8 mouse cellular contexts compared by ENCODE assay signal in genomic region chr9:56636766-56637402, GRCm38 (mm10).
A peak's percentile ranks its signal among the peaks of the same experiment; 100 is the strongest.
DNase-seq lines count a peak whose midpoint lies in the region; ATAC-seq and TF ChIP-seq lines count a peak whose summit lies in the region.

No protein-coding gene starts in this region.

- H3K9me3 ChIP-seq in hindbrain, embryonic 16.5 days (ENCODE audit: control insufficient read depth, low read length), result no peaks in the 10 kb centered on the region
- no peaks in the 10 kb centered on the region for H3K9me3 ChIP-seq in hindbrain, embryonic 11.5 days (ENCODE audit: control insufficient read depth, low read length)
- no peaks in the 10 kb centered on the region for H3K9me3 ChIP-seq in ES-E14 (ENCODE audit: control insufficient read depth, insufficient read depth, low read depth, low read length)
- H3K9me3 ChIP-seq in embryonic facial prominence, embryonic 10.5 days, result no peaks in the 10 kb centered on the region
- no peaks in the 10 kb centered on the region for H3K9me3 ChIP-seq in limb, embryonic 11.5 days (ENCODE audit: control insufficient read depth, low read length)

- no peak overlapping the region; the same call in 1 of the 2 replicates for H3K4me3 ChIP-seq in hindbrain, embryonic 16.5 days (ENCODE audit: low read length)
- H3K4me3 ChIP-seq in hindbrain, embryonic 11.5 days (ENCODE audit: low read depth, low read length), result no peak overlapping the region
- peak overlapping the region; percentile 52 to 54; a peak in 3 of 4 replicates for H3K4me3 ChIP-seq in ES-E14 (ENCODE audit: insufficient read depth in 1 of 2, low read depth in 1 of 2, low read length in 2 of 2, poor library complexity in 1 of 2, severe bottlenecking in 1 of 2)
- H3K4me3 ChIP-seq in embryonic facial prominence, embryonic 10.5 days, result peak overlapping the region; percentile 40
- no peak overlapping the region for H3K4me3 ChIP-seq in limb, embryonic 11.5 days (ENCODE audit: low read depth, low read length)
- H3K4me3 ChIP-seq in thymus, adult 2 months (ENCODE audit: control insufficient read depth, insufficient read depth, low read length), result no peak overlapping the region

- no peaks in the 10 kb centered on the region for H3K36me3 ChIP-seq in hindbrain, embryonic 16.5 days (ENCODE audit: control insufficient read depth, insufficient read depth, low read length)
- H3K36me3 ChIP-seq in hindbrain, embryonic 11.5 days (ENCODE audit: control insufficient read depth, insufficient read depth, low read length), result no peaks in the 10 kb centered on the region
- H3K36me3 ChIP-seq in ES-E14 (ENCODE audit: control insufficient read depth, insufficient read depth, low read length, poor library complexity, severe bottlenecking), result no peaks in the 10 kb centered on the region
- H3K36me3 ChIP-seq in embryonic facial prominence, embryonic 10.5 days (replicated peaks), result no peaks in the 10 kb centered on the region
- H3K36me3 ChIP-seq in limb, embryonic 11.5 days (ENCODE audit: control insufficient read depth, insufficient read depth, low read length), result no peaks in the 10 kb centered on the region
- H3K36me3 ChIP-seq in thymus, adult 2 months (ENCODE audit: control insufficient read depth, insufficient read depth, low read length), result no peaks in the 10 kb centered on the region

- ATAC-seq in hindbrain, embryonic 16.5 days, result no peak
- ATAC-seq in hindbrain, embryonic 11.5 days (ENCODE audit: low FRiP score), result no peak
- ATAC-seq in limb, embryonic 11.5 days (ENCODE audit: insufficient number of reproducible peaks, low FRiP score, low TSS enrichment, low read depth), result no peak
- no peak for ATAC-seq in frontal cortex, adult (ENCODE audit: low TSS enrichment)

- H3K4me2 ChIP-seq in hindbrain, embryonic 16.5 days (ENCODE audit: low read length), result peak overlapping the region; percentile 48
- no peak overlapping the region for H3K4me2 ChIP-seq in hindbrain, embryonic 11.5 days (replicated peaks; ENCODE audit: low read depth, low read length)
- H3K4me2 ChIP-seq in limb, embryonic 11.5 days (ENCODE audit: low read depth, severe bottlenecking), result 0 out of 2 replicates have a peak overlapping the region, but pooled peaks have one; percentile 31

- no peak overlapping the region; the same call in 1 of the 2 replicates for H3K9ac ChIP-seq in hindbrain, embryonic 16.5 days (ENCODE audit: low read depth, low read length)
- no peak overlapping the region for H3K9ac ChIP-seq in hindbrain, embryonic 11.5 days (ENCODE audit: low read depth, low read length)
- 0 out of 2 replicates have a peak overlapping the region, but pooled peaks have one; percentile 8 for H3K9ac ChIP-seq in ES-E14 (ENCODE audit: insufficient read depth, low read depth, low read length, poor library complexity, severe bottlenecking)
- no peak overlapping the region for H3K9ac ChIP-seq in limb, embryonic 11.5 days (ENCODE audit: low read length)

- 45% methylated on average over 11 of the region's 11 CpGs for WGBS in hindbrain, embryonic 16.5 days
- 49% methylated on average over 11 of the region's 11 CpGs for whole genome bisulfite sequencing in hindbrain, embryonic 11.5 days
- WGBS in embryonic facial prominence, embryonic 10.5 days, result 45% methylated on average over 11 of the region's 11 CpGs
- 42% methylated on average over 11 of the region's 11 CpGs for WGBS in limb, embryonic 11.5 days
- 68% methylated on average over 11 of the region's 11 CpGs for WGBS in thymus, adult 2 months

- peak overlapping the region; percentile 51; the same call in 1 of the 2 replicates for H3K27ac ChIP-seq in hindbrain, embryonic 16.5 days (ENCODE audit: low read depth, low read length)
- H3K27ac ChIP-seq in hindbrain, embryonic 11.5 days (ENCODE audit: low read depth, low read length), result no peak overlapping the region
- no peak overlapping the region for H3K27ac ChIP-seq in ES-E14 (ENCODE audit: insufficient read depth, low read depth, low read length, poor library complexity, severe bottlenecking)
- H3K27ac ChIP-seq in embryonic facial prominence, embryonic 10.5 days (replicated peaks), result no peak overlapping the region
- H3K27ac ChIP-seq in limb, embryonic 11.5 days (replicated peaks; ENCODE audit: low read depth, low read length), result no peak overlapping the region
- H3K27ac ChIP-seq in thymus, adult 2 months (ENCODE audit: control insufficient read depth, insufficient read depth, low read length), result no peak overlapping the region

- TF ChIP-seq CTCF in thymus, adult 2 months (IDR thresholded peaks at IDR 0.05; ENCODE audit: borderline replicate concordance, control insufficient read depth, extremely low read depth, insufficient read depth, low read length, poor library complexity), result no peak

- peaks cover 5% of the 10 kb centered on the region; the same call in 1 of the 2 replicates for H3K27me3 ChIP-seq in hindbrain, embryonic 16.5 days (replicated peaks; ENCODE audit: control insufficient read depth, insufficient read depth, low read length)
- H3K27me3 ChIP-seq in hindbrain, embryonic 11.5 days (ENCODE audit: control insufficient read depth, insufficient read depth, low read length), result peaks cover 27% of the 10 kb centered on the region
- H3K27me3 ChIP-seq in embryonic facial prominence, embryonic 10.5 days (replicated peaks; ENCODE audit: low read depth, poor library complexity, severe bottlenecking), result peaks cover 80% of the 10 kb centered on the region
- peaks cover 44% of the 10 kb centered on the region for H3K27me3 ChIP-seq in limb, embryonic 11.5 days (ENCODE audit: control insufficient read depth, insufficient read depth, low read length)
- H3K27me3 ChIP-seq in thymus, adult 2 months (ENCODE audit: control insufficient read depth, insufficient read depth, low read length), result peaks cover 9% of the 10 kb centered on the region

- intact Hi-C loops in left cerebral cortex, postnatal 25 days (cut with DNase I), result loop anchor here (1.0 kb wide), 5 partner anchors 21 to 161 kb away; no protein-coding TSS in a partner anchor

- TF ChIP-seq POLR2A in thymus, adult 2 months (IDR thresholded peaks at IDR 0.05; ENCODE audit: control insufficient read depth, extremely low read depth, insufficient read depth, low read length, poor library complexity), result no peak

- in situ Hi-C loops in ES-E14 (cut with MboI; ENCODE audit: low sequenced_read_pairs in 2 of 2, unreplicated experiment in 2 of 2), result no loop called here

- peaks cover 22% of the 10 kb centered on the region for H3K4me1 ChIP-seq in hindbrain, embryonic 16.5 days (ENCODE audit: control insufficient read depth, insufficient read depth, low read depth, low read length)
- no peaks in the 10 kb centered on the region; the same call in 1 of the 2 replicates for H3K4me1 ChIP-seq in hindbrain, embryonic 11.5 days (replicated peaks; ENCODE audit: control insufficient read depth, insufficient read depth, low read length)
- peaks cover 0 to 8% of the 10 kb centered on the region in 2 experiments; a peak in 1 of 4 replicates for H3K4me1 ChIP-seq in ES-E14 (ENCODE audit: control insufficient read depth in 2 of 2, insufficient read depth in 2 of 2, low read length in 2 of 2, poor library complexity in 1 of 2)
- peaks cover 41% of the 10 kb centered on the region for H3K4me1 ChIP-seq in embryonic facial prominence, embryonic 10.5 days
- H3K4me1 ChIP-seq in limb, embryonic 11.5 days (ENCODE audit: control insufficient read depth, insufficient read depth, low read length), result peaks cover 21% of the 10 kb centered on the region
- H3K4me1 ChIP-seq in thymus, adult 2 months (replicated peaks; ENCODE audit: control insufficient read depth, insufficient read depth, low read length), result peaks cover 24% of the 10 kb centered on the region

- no peak for DNase-seq in hindbrain, embryonic 11.5 days (ENCODE audit: low spot score)
- DNase-seq in ES-E14 (ENCODE audit: low read depth, low spot score), result no peak
- no peak for DNase-seq in embryonic facial prominence, embryonic 10.5 days (ENCODE audit: low spot score)
- no peak for DNase-seq in limb, embryonic 11.5 days (ENCODE audit: low spot score)
- DNase-seq in left cerebral cortex, postnatal 25 days (ENCODE audit: low spot score in 2 of 2), result no peak
- DNase-seq in thymus, adult 2 months, result no peak

TF ChIP-seq in ES-E14, 5 proteins besides CTCF, POLR2A, EP300 and RAD21:
- TF ChIP-seq MAFK (IDR thresholded peaks at IDR 0.05; ENCODE audit: insufficient read depth, low read depth, low read length) (no peak), ZC3H11A (IDR thresholded peaks at IDR 0.05; ENCODE audit: borderline replicate concordance, low read depth, low read length) (no peak), HCFC1 (IDR thresholded peaks at IDR 0.05; ENCODE audit: borderline replicate concordance, insufficient read depth, low read length) (no peak), ZNF384 (IDR thresholded peaks at IDR 0.05; ENCODE audit: low read depth, low read length) (no peak), CHD2 (IDR thresholded peaks at IDR 0.05; ENCODE audit: low read depth, low read length) (no peak)

Comparison
In these comparisons a context has a peak if more than half of its experiments do, and no peak if none do; other contexts are left out.
1. H3K4me3 ChIP-seq: peak in ES-E14 (2 of 2) and embryonic facial prominence, embryonic 10.5 days (single experiment); none in hindbrain, embryonic 16.5 days (single experiment), hindbrain, embryonic 11.5 days (single experiment), limb, embryonic 11.5 days (single experiment) and thymus, adult 2 months (single experiment).